Mouse (Mus musculus) lung, adult 2 months (tissue): Measurements from ENCODE around the gene Bcl2l11.

Experiments used
- CTCF ChIP-seq: fragments of 200-500 bp; IDR thresholded peaks from 2 replicates; pipeline ENCODE4 v1.5.1; 2011; ENCODE audit warnings: mild to moderate bottlenecking, low read length, control low read depth; ENCODE audit not compliant: insufficient read depth
- POLR2A ChIP-seq: fragments of 200-500 bp; IDR thresholded peaks from 2 replicates; pipeline ENCODE4 v1.6.1; 2011; ENCODE audit warnings: low read depth, mild to moderate bottlenecking, control low read depth, low read length, borderline replicate concordance; ENCODE audit errors: extremely low read depth

- TF ChIP-seq CTCF (no peak), POLR2A (no peak)
These were observed 783 bp downstream of the Bcl2l11 start for GRCm38 (mm10) chr2:128126591-128127051.
